Mouse (Mus musculus) liver, adult 2 months (tissue): ENCODE results near the gene Alx3. TPM values are rescaled to one million over a fixed set of nuclear protein-coding genes. Genes with fewer than 3 reads are reported as not detected.

Experiments used
- DNase-seq: peaks from one replicate; pipeline ENCODE4 v3.0.0-alpha.2; 2011; ENCODE audit warnings: low read depth, low spot score; ENCODE audit errors: extremely low read depth
- H3K27ac ChIP-seq: fragments of 200-500 bp; replicated peaks from 2 replicates; pipeline ENCODE4 v1.5.1; 2012; ENCODE audit warnings: low read depth, mild to moderate bottlenecking, control low read depth, inconsistent platforms, low read length; ENCODE audit not compliant: insufficient read depth
- H3K27me3 ChIP-seq: fragments of 200-500 bp; 2 replicates; pipeline ENCODE4 v1.6.1; 2012; ENCODE audit warnings: mild to moderate bottlenecking, moderate library complexity, low read length, inconsistent platforms; ENCODE audit not compliant: control insufficient read depth, insufficient read depth
- H3K36me3 ChIP-seq: fragments of 200-500 bp; 2 replicates; pipeline ENCODE4 v1.6.1; 2012; ENCODE audit warnings: low read length, inconsistent platforms; ENCODE audit not compliant: control insufficient read depth, insufficient read depth
- H3K4me1 ChIP-seq: fragments of 200-500 bp; 2 replicates; pipeline ENCODE4 v1.6.1; 2011; ENCODE audit warnings: low read length; ENCODE audit not compliant: control insufficient read depth, insufficient read depth
- H3K4me3 ChIP-seq: fragments of 200-500 bp; 2 replicates; pipeline ENCODE4 v1.5.1; 2011; ENCODE audit warnings: low read depth, mild to moderate bottlenecking, control low read depth, low read length, moderate library complexity; ENCODE audit not compliant: insufficient read depth
- H3K79me2 ChIP-seq: fragments of 200-500 bp; 2 replicates; pipeline ENCODE4 v1.6.1; 2012; ENCODE audit warnings: inconsistent platforms, mild to moderate bottlenecking, low read length, moderate library complexity; ENCODE audit not compliant: control insufficient read depth, insufficient read depth
- H3K9ac ChIP-seq: fragments of 200-500 bp; 2 replicates; pipeline ENCODE4 v1.6.1; 2012; ENCODE audit warnings: low read depth, mild to moderate bottlenecking, control low read depth, inconsistent platforms, low read length
- CTCF ChIP-seq: fragments of 200-500 bp; IDR thresholded peaks from 2 replicates; pipeline ENCODE4 v1.5.1; 2011; ENCODE audit warnings: low read depth, low read length, control low read depth
- POLR2A ChIP-seq: fragments of 200-500 bp; IDR thresholded peaks from 2 replicates; pipeline ENCODE4 v1.6.1; 2011; ENCODE audit warnings: low read length, control low read depth; ENCODE audit not compliant: insufficient read depth; ENCODE audit errors: extremely low read depth
- WGBS: fragments of 180-500 bp; shearing (Covaris S2); methylation state at CpG from one replicate; pipeline ENCODE4 v1.1.7; 2018; 5-methylcytosine and 5-hydroxymethylcytosine counted together
- polyA plus RNA-seq: library from polyadenylated mRNA; depleted of rRNA; stranded (reverse); fragments of >200 nt; gene quantifications from 2 replicates; pipeline ENCODE4 v1.2.3, GENCODE M21; 2012; rRNA removed
- total RNA-seq: library from RNA; depleted of rRNA; stranded (reverse); fragments of >200 nt; gene quantifications from 2 replicates; pipeline ENCODE4 v1.2.3, GENCODE M21; 2014; rRNA removed

Alx3 gene
- total RNA-seq = not detected in 2 replicates
- not detected in 2 replicates for polyA plus RNA-seq

DNA sequence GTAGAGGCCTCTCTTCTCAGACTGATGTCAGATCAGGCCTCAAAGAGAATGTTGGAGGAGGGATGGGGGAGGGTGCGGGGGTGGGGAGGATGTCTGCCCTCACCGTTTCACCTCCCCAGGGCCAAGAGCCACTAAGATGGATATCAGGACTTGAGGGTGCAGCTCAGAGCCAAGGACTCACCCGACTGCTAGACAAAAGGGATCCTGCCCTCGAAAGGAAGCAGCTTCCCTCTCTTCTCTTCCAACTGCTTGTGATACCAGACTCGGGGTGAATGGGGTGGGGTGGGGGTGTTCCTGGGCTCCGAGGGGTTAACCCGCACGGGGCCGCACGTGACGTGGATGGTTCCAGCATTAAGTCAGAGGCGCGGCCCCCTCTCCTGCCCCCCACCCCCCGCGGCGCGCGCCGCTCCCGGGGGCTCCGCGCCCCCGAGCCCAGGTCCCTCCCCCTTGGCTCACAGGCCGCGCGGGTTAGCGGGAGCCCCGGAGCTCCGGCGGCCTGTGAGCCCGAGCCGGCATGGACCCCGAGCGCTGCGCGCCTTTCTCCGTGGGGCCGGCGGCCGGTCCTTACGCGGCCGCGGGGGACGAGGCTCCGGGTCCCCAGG, at the start of gene Alx3:
Gene Alx3, plus strand, starts transcription at position 370 of the 602 bp plus-strand sequence.
- H3K4me3 ChIP-seq = no peak within 1 kb of the TSS
- H3K27me3 ChIP-seq = peaks cover 31% of the 10 kb centered on the region
- WGBS = 6% methylated on average over 31 of the region's 46 CpGs

DNA sequence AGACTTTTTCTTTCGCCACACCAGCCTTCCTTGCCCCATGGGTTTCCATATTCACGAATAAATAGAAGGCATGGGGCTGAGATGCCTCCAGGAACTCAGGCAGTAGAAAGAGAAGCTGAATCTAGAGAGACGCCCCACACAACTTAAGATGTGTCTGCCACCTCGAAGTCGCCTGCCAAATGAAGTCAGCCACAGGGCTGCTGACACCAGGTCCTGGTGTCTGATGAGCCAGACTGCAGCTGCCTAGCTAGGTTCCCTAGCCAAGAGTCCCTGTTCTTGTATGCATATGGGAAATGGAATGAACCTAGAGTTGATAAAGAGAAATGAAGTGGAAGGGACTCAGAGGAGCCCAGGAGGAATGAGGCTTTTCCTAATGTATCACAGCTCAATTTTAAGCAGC, 49.6 kb upstream of the Alx3 start:
- Histone ChIP-seq H3K27me3 (no peaks in the 10 kb centered on the region; the same call in 1 of the 2 replicates), H3K36me3 (no peaks in the 10 kb centered on the region), H3K9ac (no peak overlapping the region), H3K27ac (no peak overlapping the region), H3K79me2 (no peaks in the 10 kb centered on the region), H3K4me3 (no peak overlapping the region), H3K4me1 (no peaks in the 10 kb centered on the region)
- DNase-seq = no peak
- TF ChIP-seq CTCF = no peak
- no peak for TF ChIP-seq POLR2A
- 77% methylated on average over 5 of the region's 5 CpGs for WGBS

More for the DNA sequence above, at the start of gene Alx3:
- Histone ChIP-seq H3K79me2 (no peaks in the 10 kb centered on the region), H3K36me3 (no peaks in the 10 kb centered on the region), H3K4me1 (no peaks in the 10 kb centered on the region; the same call in 1 of the 2 replicates), H3K9ac (no peak within 1 kb of the TSS), H3K27ac (no peak within 1 kb of the TSS)
- no peak for TF ChIP-seq POLR2A
- no peak for TF ChIP-seq CTCF
- no peak for DNase-seq

DNA sequence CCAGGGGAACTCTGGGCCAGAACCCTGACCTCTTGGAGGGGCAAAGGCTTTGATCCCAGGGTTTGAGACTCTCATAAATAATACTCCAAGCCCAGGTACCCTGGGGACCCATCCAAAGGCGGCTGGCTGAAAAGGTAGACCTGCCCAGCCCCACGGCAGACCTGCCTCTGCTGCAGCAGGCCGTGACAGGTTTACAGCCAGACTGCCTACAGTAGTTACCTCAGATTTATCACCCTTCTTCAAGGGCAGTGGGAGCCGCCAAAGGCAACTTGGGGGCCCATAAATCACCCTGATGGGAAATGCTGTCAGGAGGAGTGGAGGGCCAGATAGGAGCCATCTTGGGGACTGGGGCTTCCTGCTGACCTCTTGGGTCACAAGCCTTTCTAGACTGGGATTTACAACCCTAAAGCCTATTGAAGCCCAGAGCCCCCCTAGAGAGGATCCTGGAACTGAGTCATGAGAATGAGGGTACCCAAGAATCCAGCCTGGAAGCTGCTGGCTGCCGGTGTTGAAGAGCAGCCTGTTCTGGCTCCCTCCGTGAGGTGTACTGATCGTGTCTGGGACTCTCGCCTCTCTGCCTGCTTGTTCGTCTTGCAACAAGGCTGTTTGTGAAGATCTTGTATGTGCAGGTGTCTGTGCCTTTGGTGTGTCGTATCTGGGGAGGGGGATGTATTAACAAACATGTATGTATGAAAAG, 49.0 kb upstream of the Alx3 start:
- 79% methylated on average over 10 of the region's 10 CpGs for WGBS
- DNase-seq = no peak

DNA sequence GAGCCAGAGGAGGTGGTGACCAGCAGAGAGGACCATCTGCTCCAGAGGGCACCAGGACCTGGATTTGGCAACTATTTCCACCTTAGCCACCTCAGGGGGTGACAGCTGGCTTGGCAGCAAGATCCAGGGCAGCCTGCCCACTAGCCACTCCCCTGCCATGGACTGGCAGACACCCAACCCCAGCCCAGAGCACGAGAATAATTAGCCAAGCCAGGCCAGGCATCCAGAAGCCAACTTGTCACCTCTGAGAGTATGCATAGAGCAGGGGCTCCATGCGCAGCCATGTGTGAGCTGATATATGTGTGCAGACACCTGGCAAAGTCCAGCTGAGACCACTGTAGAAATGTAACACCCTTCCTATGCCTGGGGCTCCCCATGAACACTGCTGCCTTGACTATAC, 47.9 kb upstream of the Alx3 start:
- H3K27ac ChIP-seq = no peak overlapping the region
- H3K79me2 ChIP-seq = no peaks in the 10 kb centered on the region
- no peak for DNase-seq
- no peaks in the 10 kb centered on the region for H3K36me3 ChIP-seq
- no peaks in the 10 kb centered on the region for H3K27me3 ChIP-seq
- H3K9ac ChIP-seq = no peak overlapping the region
- no peak overlapping the region for H3K4me3 ChIP-seq
- TF ChIP-seq POLR2A (no peak), CTCF (no peak)
- no peaks in the 10 kb centered on the region for H3K4me1 ChIP-seq
- 43% methylated on average over 2 of the region's 2 CpGs for WGBS

More for the DNA sequence above, 49.0 kb upstream of the Alx3 start:
- Histone ChIP-seq H3K27me3 (no peaks in the 10 kb centered on the region), H3K36me3 (no peaks in the 10 kb centered on the region), H3K4me1 (no peaks in the 10 kb centered on the region), H3K9ac (no peak overlapping the region), H3K27ac (no peak overlapping the region), H3K79me2 (no peaks in the 10 kb centered on the region), H3K4me3 (no peak overlapping the region)
- TF ChIP-seq POLR2A = no peak
- no peak for TF ChIP-seq CTCF

DNA sequence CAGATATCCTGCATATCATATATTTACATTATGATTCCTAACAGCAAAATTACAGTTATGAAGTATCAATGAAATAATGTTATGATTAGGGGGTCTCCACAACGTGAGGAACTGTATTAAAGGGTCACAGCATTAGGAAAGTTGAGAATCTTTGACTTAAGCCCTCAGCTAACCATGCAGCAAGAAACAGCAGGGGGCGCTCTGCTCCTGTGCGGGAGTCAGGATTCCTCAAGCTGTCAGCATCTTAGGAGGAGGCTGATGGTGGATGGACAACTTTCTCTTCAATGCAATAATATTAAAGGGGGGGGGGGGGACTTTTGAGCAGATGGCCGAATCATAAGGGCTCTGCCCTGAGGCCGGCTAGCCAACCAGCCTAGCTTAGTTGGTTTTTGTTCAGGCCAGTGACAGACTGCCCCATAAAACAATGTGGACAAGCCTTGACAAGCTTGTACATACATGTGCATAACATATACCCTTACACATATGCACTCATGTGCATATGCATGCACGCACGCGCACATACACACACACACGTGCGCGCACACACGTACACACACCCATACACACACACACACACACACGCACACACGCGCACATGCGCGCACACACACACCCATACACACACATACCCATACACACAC, 44.3 kb upstream of the Alx3 start:
- 71% methylated on average over 17 of the region's 17 CpGs for WGBS
- no peak overlapping the region for H3K4me3 ChIP-seq
- H3K9ac ChIP-seq = no peak overlapping the region
- H3K27me3 ChIP-seq = no peaks in the 10 kb centered on the region
- H3K36me3 ChIP-seq = no peaks in the 10 kb centered on the region
- H3K4me1 ChIP-seq = no peaks in the 10 kb centered on the region
- no peaks in the 10 kb centered on the region for H3K79me2 ChIP-seq
- DNase-seq = peak; percentile 22
- no peak overlapping the region for H3K27ac ChIP-seq
- TF ChIP-seq CTCF = peak; percentile 78
- TF ChIP-seq POLR2A = no peak
